Mouse (Mus musculus) lung, postnatal 0 days (tissue): ENCODE results near the gene Crtc3.

ENCODE experiments used
- CTCF ChIP-seq: IDR thresholded peaks from 2 replicates; pipeline ENCODE4 v1.5.1; 2016; ENCODE audit warnings: antibody characterized with exemption, mild to moderate bottlenecking
- EP300 ChIP-seq: IDR thresholded peaks from 2 replicates; pipeline ENCODE4 v1.6.1; 2016; ENCODE audit warnings: antibody characterized with exemption, mild to moderate bottlenecking, control low read depth

DNA sequence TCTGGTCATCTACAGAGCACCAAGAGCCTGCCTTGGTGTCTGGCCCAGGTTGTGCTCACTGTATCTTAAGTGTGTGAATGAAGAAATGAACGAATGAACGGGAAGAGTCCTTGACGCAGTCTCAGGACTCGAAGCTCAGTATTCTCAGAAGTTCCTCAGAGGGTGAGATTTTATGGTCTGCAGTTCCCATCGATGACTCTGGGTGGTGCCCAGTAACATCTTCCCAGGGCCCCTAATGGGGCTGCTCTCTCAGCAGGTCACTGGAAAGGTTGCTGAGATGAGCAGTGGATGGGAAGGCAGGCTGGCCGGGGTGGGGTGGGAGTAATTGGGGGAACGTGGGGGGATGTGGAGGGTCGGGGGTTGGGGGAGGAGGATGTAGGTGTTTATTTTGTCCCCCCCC lies 130.6 kb downstream of the Crtc3 start:
- peak; percentile 51 for TF ChIP-seq CTCF
- TF ChIP-seq EP300, result no peak
